Mouse (Mus musculus) embryonic facial prominence, embryonic 12.5 days (tissue): ENCODE data around the gene Rab1b. TPM values are rescaled to one million over a fixed set of nuclear protein-coding genes. Genes with fewer than 3 reads are reported as not detected.

Experiments used
- ATAC-seq: fragments of 200-750 bp; cut with Nextera tagmentation; 2 replicates; pipeline ENCODE4 v1.8.0; 2017; ENCODE audit not compliant: insufficient number of reproducible peaks, insufficient read depth, low FRiP score, low TSS enrichment
- H3K27ac ChIP-seq: fragments of 300-500 bp; sonication (generic); 2 replicates; pipeline ENCODE4 v1.5.1; 2016; ENCODE audit warnings: mild to moderate bottlenecking
- H3K27me3 ChIP-seq: fragments of 300-500 bp; sonication (generic); 2 replicates; pipeline ENCODE4 v1.6.1; 2016; ENCODE audit warnings: mild to moderate bottlenecking, moderate library complexity
- H3K36me3 ChIP-seq: fragments of 300-500 bp; sonication (generic); 2 replicates; pipeline ENCODE4 v1.6.1; 2016; ENCODE audit warnings: mild to moderate bottlenecking
- H3K4me1 ChIP-seq: fragments of 300-500 bp; sonication (generic); 2 replicates; pipeline ENCODE4 v1.6.1; 2016
- H3K4me2 ChIP-seq: fragments of 300-500 bp; sonication (generic); replicated peaks from 2 replicates; pipeline ENCODE4 v1.6.1; 2016; ENCODE audit warnings: mild to moderate bottlenecking, moderate library complexity
- H3K4me3 ChIP-seq: fragments of 300-500 bp; sonication (generic); 2 replicates; pipeline ENCODE4 v1.5.1; 2016; ENCODE audit warnings: mild to moderate bottlenecking
- H3K9ac ChIP-seq: fragments of 300-500 bp; sonication (generic); 2 replicates; pipeline ENCODE4 v1.6.1; 2016; ENCODE audit warnings: mild to moderate bottlenecking, moderate library complexity
- H3K9me3 ChIP-seq: fragments of 300-500 bp; sonication (generic); 2 replicates; pipeline ENCODE4 v1.6.1; 2016; ENCODE audit warnings: mild to moderate bottlenecking, moderate library complexity
- WGBS: fragments of 180-500 bp; shearing (Covaris S2); methylation state at CpG from one replicate; pipeline ENCODE4 v1.1.7; 2016; 5-methylcytosine and 5-hydroxymethylcytosine counted together
- polyA plus RNA-seq: library from polyadenylated mRNA; unstranded; fragments of >200 nt; fragmentation: Nextera tagmentation; extraction: Ambion mirVana; gene quantifications from 2 replicates; pipeline ENCODE4 v1.2.1, GENCODE M21; 2016

The Rab1b gene
- polyA plus RNA-seq, 1 experiment from 2014 or later, result 248 TPM

DNA sequence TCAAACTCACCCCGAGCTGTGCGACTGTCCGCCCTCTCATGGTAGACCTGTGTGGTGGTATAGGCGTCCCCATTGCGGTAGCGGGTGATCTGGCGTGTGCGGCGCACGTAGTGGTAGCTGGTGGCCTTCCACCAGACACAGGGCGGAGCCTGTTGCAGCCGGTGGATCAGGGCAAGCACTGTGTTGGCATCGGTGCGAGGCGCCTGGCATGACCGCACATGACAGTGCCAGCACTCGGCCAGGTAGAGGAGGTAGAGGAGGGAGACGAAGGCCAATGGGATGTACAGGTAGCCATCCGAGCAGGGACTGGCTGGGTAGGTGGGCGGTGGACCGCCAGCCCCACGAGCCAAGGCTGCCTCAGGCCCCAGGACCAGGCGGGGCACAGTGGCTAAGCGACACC is 24.3 kb downstream of the Rab1b start:
- Histone ChIP-seq H3K27ac (no peak overlapping the region), H3K9me3 (no peaks in the 10 kb centered on the region), H3K4me1 (peaks cover 14% of the 10 kb centered on the region), H3K4me3 (no peak overlapping the region), H3K9ac (no peak overlapping the region), H3K36me3 (no peaks in the 10 kb centered on the region), H3K4me2 (no peak overlapping the region), H3K27me3 (peaks cover 71% of the 10 kb centered on the region)
- 66% methylated on average over 24 of the region's 24 CpGs for WGBS
- no peak for ATAC-seq

GRCm38 (mm10) chr19:5082005-5082404 is 24.9 kb downstream of the Rab1b start:
- ATAC-seq, result no peak
- H3K9ac ChIP-seq, result no peak overlapping the region
- peaks cover 71% of the 10 kb centered on the region for H3K27me3 ChIP-seq
- no peak overlapping the region for H3K27ac ChIP-seq
- WGBS, result 64% methylated on average over 18 of the region's 18 CpGs
- peaks cover 10% of the 10 kb centered on the region for H3K4me1 ChIP-seq
- no peak overlapping the region for H3K4me3 ChIP-seq
- no peak overlapping the region for H3K4me2 ChIP-seq
- no peaks in the 10 kb centered on the region for H3K36me3 ChIP-seq
- no peaks in the 10 kb centered on the region for H3K9me3 ChIP-seq

- 81% methylated on average over 1 of the region's 1 CpGs for WGBS
- H3K9ac ChIP-seq, result no peak overlapping the region
- no peak overlapping the region for H3K4me2 ChIP-seq
- H3K9me3 ChIP-seq, result no peaks in the 10 kb centered on the region
- H3K4me1 ChIP-seq, result no peaks in the 10 kb centered on the region
- peaks cover 48% of the 10 kb centered on the region for H3K27me3 ChIP-seq
- ATAC-seq, result no peak
- no peaks in the 10 kb centered on the region for H3K36me3 ChIP-seq
- no peak overlapping the region for H3K27ac ChIP-seq
- no peak overlapping the region for H3K4me3 ChIP-seq
These were observed 27.6 kb downstream of the Rab1b start for GRCm38 (mm10) chr19:5079279-5079678.

- no peaks in the 10 kb centered on the region for H3K9me3 ChIP-seq
- H3K4me3 ChIP-seq, result peak overlapping the region; percentile 59; the same call in 1 of the 2 replicates
- H3K27ac ChIP-seq, result no peak overlapping the region
- H3K4me1 ChIP-seq, result peaks cover 28% of the 10 kb centered on the region
- peaks cover 12% of the 10 kb centered on the region for H3K27me3 ChIP-seq
- no peak for ATAC-seq
- H3K9ac ChIP-seq, result no peak overlapping the region
- H3K4me2 ChIP-seq, result peak overlapping the region; percentile 86; the same call in 1 of the 2 replicates
- H3K36me3 ChIP-seq, result no peaks in the 10 kb centered on the region
- WGBS, result 44% methylated on average over 5 of the region's 5 CpGs
These were observed 33.4 kb downstream of the Rab1b start for GRCm38 (mm10) chr19:5073518-5073917.

GRCm38 (mm10) chr19:5073028-5073427 is 33.8 kb downstream of the Rab1b start:
- no peaks in the 10 kb centered on the region for H3K36me3 ChIP-seq
- 0 out of 2 replicates have a peak, but pooled peaks have one; percentile 4 for ATAC-seq
- H3K4me1 ChIP-seq, result peaks cover 29% of the 10 kb centered on the region
- peaks cover 10% of the 10 kb centered on the region for H3K27me3 ChIP-seq
- H3K9ac ChIP-seq, result no peak overlapping the region
- H3K27ac ChIP-seq, result peak overlapping the region; percentile 97
- H3K9me3 ChIP-seq, result no peaks in the 10 kb centered on the region
- H3K4me2 ChIP-seq, result peak overlapping the region; percentile 86
- 2% methylated on average over 15 of the region's 15 CpGs for WGBS
- peak overlapping the region; percentile 59 for H3K4me3 ChIP-seq

- WGBS, result 2% methylated on average over 20 of the region's 20 CpGs
- Histone ChIP-seq H3K9me3 (no peaks in the 10 kb centered on the region), H3K4me1 (peaks cover 31% of the 10 kb centered on the region), H3K27ac (peak overlapping the region; percentile 97), H3K36me3 (no peaks in the 10 kb centered on the region), H3K4me2 (peak overlapping the region; percentile 86), H3K4me3 (peak overlapping the region; percentile 59), H3K27me3 (peaks cover 10% of the 10 kb centered on the region), H3K9ac (peak overlapping the region; percentile 44)
- ATAC-seq, result 0 out of 2 replicates have a peak, but pooled peaks have one; percentile 1
These were observed 34.4 kb downstream of the Rab1b start for GRCm38 (mm10) chr19:5072389-5073019.

DNA sequence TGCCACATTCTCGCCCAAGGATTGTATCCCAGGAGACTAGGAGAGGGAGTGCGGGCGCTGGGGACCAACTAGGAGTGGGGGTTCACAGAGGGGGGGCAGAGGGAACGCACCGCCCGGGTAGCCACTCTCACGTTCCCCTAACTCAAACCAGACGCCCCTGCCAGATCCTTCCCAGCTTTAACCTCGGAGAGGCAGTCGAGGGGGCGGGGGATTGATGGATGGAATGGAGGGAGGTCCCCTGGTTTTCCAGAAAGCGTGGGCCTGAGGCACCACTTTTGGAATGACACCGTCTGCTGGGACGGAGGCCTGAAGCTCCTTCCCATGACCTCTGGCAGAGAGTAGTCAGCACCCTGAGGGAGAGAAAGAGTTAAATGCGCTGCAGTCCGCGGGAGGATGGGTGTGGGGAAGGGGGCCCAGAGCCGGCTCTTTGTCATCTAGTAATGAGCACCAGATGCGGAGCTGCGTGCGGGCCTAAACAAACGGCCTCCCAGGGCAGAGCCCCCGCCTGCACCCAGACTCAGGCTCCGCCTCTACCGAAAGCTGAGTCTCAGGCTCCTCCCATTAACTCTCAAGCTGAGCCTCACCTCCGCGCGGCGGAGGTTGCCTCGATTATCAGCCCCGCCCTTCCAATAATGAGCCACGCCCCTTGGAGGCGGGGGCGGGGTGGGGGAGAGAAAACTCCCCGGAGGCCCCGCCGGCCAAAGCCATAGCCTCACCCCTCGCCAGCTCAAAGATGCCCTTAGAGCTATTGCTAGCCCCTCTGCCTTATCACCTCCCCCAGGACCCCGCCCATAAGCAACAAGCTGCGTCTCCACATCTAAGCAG is 35.1 kb downstream of the Rab1b start:
- Histone ChIP-seq H3K4me3 (peak overlapping the region; percentile 59), H3K9ac (peak overlapping the region; percentile 44), H3K4me2 (peak overlapping the region; percentile 86), H3K36me3 (no peaks in the 10 kb centered on the region), H3K27me3 (peaks cover 10% of the 10 kb centered on the region), H3K4me1 (peaks cover 39% of the 10 kb centered on the region), H3K9me3 (no peaks in the 10 kb centered on the region), H3K27ac (peak overlapping the region; percentile 97)
- ATAC-seq, result peak; percentile 88
- WGBS, result under 1% methylated on average over 40 of the region's 40 CpGs

DNA sequence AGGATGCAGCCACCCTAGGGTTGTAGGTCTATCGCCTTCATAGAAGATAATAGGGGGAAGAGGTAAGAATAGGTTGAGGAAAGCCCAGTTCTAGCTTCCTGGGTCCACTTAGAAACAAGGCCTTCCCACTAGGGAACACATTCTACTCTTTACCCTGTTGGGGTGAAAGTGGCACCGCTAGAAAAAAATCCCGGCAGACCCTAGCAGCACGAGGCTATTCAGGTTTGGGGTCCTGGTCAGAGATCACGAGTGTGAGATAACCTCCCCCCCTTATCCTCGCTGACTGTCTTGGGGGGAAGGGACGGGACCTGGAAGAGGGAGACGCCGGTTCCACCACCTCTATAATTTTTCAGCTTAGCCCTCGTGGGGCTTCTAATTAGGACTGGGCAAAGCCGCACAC is 35.8 kb downstream of the Rab1b start:
- peak overlapping the region; percentile 86 for H3K4me2 ChIP-seq
- no peaks in the 10 kb centered on the region for H3K36me3 ChIP-seq
- H3K9me3 ChIP-seq, result no peaks in the 10 kb centered on the region
- H3K4me1 ChIP-seq, result peaks cover 42% of the 10 kb centered on the region
- ATAC-seq, result no peak
- H3K4me3 ChIP-seq, result peak overlapping the region; percentile 59
- 5% methylated on average over 11 of the region's 11 CpGs for WGBS
- peak overlapping the region; percentile 43; the same call in 1 of the 2 replicates for H3K9ac ChIP-seq
- peaks cover 10% of the 10 kb centered on the region for H3K27me3 ChIP-seq
- peak overlapping the region; percentile 97 for H3K27ac ChIP-seq

DNA sequence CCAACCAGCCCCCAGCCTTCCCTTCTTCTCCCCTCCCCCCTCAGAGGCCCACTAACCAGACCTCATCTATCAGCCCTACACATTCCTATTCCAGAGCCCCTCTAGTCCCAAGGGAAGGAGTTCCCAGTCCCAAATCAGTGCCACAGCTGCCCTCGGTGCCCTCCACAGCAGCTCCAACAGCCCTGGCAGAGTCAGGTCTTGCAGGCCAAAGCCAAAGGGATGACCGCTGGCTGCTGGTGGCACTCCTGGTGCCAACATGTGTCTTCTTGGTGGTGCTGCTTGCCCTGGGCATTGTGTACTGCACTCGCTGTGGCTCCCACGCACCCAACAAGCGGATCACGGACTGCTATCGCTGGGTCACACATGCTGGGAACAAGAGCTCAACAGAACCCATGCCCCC is 36.9 kb downstream of the Rab1b start:
- Histone ChIP-seq H3K9me3 (no peaks in the 10 kb centered on the region), H3K36me3 (no peaks in the 10 kb centered on the region), H3K9ac (no peak overlapping the region; the same call in 1 of the 2 replicates), H3K27me3 (peaks cover 10% of the 10 kb centered on the region), H3K4me1 (peaks cover 47% of the 10 kb centered on the region), H3K4me3 (peak overlapping the region; percentile 59), H3K4me2 (peak overlapping the region; percentile 86), H3K27ac (peak overlapping the region; percentile 97)
- 81% methylated on average over 7 of the region's 7 CpGs for WGBS
- no peak for ATAC-seq

GRCm38 (mm10) chr19:5069486-5069885 is 37.4 kb downstream of the Rab1b start:
- Histone ChIP-seq H3K27me3 (peaks cover 10% of the 10 kb centered on the region), H3K9me3 (no peaks in the 10 kb centered on the region), H3K9ac (0 out of 2 replicates have a peak overlapping the region, but pooled peaks have one; percentile 81), H3K36me3 (no peaks in the 10 kb centered on the region), H3K4me2 (peak overlapping the region; percentile 86), H3K4me1 (peaks cover 52% of the 10 kb centered on the region), H3K27ac (peak overlapping the region; percentile 97), H3K4me3 (peak overlapping the region; percentile 59)
- WGBS, result 81% methylated on average over 5 of the region's 5 CpGs
- ATAC-seq, result no peak

DNA sequence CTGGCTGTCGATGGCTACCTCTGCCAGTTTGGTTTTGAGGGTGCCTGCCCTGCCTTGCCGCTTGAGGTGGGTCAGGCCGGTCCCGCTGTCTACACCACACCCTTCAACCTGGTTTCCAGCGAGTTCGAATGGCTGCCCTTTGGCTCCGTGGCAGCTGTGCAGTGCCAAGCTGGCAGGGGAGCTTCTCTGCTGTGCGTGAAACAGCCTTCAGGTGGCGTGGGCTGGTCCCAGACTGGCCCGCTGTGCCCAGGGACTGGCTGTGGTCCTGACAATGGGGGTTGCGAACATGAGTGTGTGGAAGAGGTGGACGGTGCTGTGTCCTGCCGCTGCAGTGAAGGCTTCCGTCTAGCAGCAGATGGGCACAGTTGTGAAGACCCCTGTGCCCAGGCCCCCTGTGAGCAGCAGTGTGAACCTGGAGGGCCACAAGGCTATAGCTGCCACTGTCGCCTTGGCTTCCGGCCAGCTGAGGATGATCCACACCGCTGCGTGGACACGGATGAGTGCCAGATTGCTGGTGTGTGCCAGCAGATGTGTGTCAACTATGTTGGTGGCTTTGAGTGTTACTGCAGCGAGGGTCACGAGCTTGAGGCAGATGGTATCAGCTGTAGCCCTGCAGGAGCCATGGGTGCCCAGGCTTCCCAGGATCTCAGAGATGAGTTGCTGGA is 38.2 kb downstream of the Rab1b start:
- Histone ChIP-seq H3K4me3 (peak overlapping the region; percentile 59), H3K4me2 (peak overlapping the region; percentile 86), H3K4me1 (peaks cover 53% of the 10 kb centered on the region), H3K9me3 (no peaks in the 10 kb centered on the region), H3K36me3 (no peaks in the 10 kb centered on the region), H3K9ac (peak overlapping the region; percentile 81), H3K27me3 (peaks cover 10% of the 10 kb centered on the region), H3K27ac (peak overlapping the region; percentile 97)
- 42% methylated on average over 21 of the region's 21 CpGs for WGBS
- ATAC-seq, result no peak
